Mouse (Mus musculus) megakaryocyte, embryonic 14.5 days (primary cell): ENCODE results near the gene Cab39l.

Experiments
- FLI1 ChIP-seq: IDR thresholded peaks from 2 replicates; pipeline ENCODE4 v1.6.1; 2012; ENCODE audit warnings: low read length, inconsistent platforms, mixed read lengths
- GATA1 ChIP-seq: IDR thresholded peaks from 3 replicates; pipeline ENCODE4 v1.6.1; 2012; ENCODE audit warnings: mixed read lengths, low read length, inconsistent platforms, borderline replicate concordance

- TF ChIP-seq FLI1 (no peak), GATA1 (no peak)
These were observed 667 bp downstream of the Cab39l start for GRCm38 (mm10) chr14:59441472-59441805.
